Mouse (Mus musculus): ENCODE results near the gene Slc26a9. TPM values are rescaled to one million over a fixed set of nuclear protein-coding genes. Genes with fewer than 3 reads are reported as not detected.

Gene Slc26a9
- polyA plus RNA-seq, 1 experiment from 2014 or later, result not detected

DNA sequence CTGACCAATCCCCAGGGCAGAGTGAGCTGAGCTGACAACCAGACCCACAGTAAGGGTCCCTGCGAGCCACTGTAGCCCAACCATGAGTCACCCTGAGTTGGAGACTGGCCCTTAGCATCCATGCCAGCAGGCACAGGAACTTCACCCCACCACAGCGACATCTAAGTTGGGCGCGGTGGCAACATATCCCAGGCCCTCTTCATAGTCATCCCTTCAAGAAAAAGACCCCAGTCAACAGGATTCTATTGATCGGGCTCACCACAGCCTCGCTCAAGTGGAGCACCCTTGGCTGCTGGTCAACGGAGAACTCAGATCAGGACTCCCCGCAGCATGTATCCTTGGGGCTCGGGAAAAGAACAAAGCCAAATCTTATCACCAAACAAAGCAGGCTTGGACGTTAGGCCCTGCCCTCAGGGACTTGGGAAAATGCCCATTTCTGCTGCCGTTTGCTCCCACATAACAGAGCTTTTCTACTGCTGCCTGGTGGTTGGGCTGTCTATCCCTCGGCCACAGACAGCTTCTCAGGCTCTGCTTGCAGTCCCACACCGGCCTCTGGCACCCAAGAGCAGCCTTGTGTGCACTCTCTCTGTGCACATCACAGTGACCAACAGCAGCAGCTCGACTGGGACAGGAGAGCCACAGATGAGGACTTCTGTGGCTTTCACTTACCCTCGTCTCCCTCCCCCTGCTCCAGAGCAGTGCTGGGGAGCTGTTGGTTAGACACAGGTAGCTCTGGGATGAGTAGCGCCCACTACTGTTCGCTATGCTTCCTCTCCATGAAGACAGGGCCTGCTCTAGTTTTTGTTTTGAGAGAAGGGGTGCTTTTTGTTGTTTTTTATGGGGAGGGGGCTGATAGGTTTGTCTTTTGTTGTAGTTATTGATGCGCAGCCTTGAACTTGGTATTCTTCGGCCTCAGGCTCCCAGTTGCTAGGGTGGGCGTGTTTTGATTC is 29.2 kb upstream of the Slc26a9 start:
- 67% methylated on average over 20 of the region's 20 CpGs for WGBS
- Histone ChIP-seq H3K36me3 (no peaks in the 10 kb centered on the region), H3K9me3 (replicated peaks) (no peaks in the 10 kb centered on the region), H3K27me3 (ENCODE audit: low read depth, poor library complexity, severe bottlenecking) (no peaks in the 10 kb centered on the region), H3K4me3 (no peak overlapping the region), H3K27ac (replicated peaks) (no peak overlapping the region), H3K4me1 (peaks cover 8% of the 10 kb centered on the region)
- DNase-seq (ENCODE audit: low spot score), result no peak

- no peak overlapping the region for H3K4me3 ChIP-seq
- no peaks in the 10 kb centered on the region for H3K9me3 ChIP-seq (replicated peaks)
- peaks cover 21% of the 10 kb centered on the region for H3K4me1 ChIP-seq
- 55% methylated on average over 16 of the region's 16 CpGs for WGBS
- peak; percentile 24 for DNase-seq (ENCODE audit: low spot score)
- 0 out of 2 replicates have a peak, but pooled peaks cover 5% of the 10 kb centered on the region for H3K27me3 ChIP-seq (ENCODE audit: low read depth, poor library complexity, severe bottlenecking)
- H3K27ac ChIP-seq (replicated peaks), result peak overlapping the region; percentile 49; the same call in 1 of the 2 replicates
- no peaks in the 10 kb centered on the region for H3K36me3 ChIP-seq
Measured at GRCm38 (mm10) chr1:131718952-131719694, 24.7 kb upstream of the Slc26a9 start.

DNA sequence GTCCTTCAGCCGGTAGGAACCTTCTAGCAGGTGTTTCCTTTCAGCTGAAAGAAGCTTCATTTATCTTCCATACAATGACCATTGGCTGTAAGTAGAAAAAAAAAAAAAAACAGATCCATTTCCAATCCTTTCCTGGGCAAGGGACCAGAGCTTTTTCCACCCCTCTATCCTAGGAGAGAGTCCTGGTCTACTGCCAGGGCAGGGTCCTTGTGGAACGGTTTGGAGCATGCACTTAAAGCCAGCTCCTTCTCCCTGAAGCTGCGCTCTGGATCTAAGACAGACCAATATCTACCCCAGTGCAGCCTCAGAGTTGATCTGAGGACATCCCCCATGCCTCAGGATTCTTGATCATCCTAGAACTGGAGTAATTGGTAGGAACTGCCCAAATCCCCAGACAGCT is 21.8 kb upstream of the Slc26a9 start:
- no peak for DNase-seq (ENCODE audit: low spot score)
- H3K27ac ChIP-seq (replicated peaks), result no peak overlapping the region; the same call in 1 of the 2 replicates

DNA sequence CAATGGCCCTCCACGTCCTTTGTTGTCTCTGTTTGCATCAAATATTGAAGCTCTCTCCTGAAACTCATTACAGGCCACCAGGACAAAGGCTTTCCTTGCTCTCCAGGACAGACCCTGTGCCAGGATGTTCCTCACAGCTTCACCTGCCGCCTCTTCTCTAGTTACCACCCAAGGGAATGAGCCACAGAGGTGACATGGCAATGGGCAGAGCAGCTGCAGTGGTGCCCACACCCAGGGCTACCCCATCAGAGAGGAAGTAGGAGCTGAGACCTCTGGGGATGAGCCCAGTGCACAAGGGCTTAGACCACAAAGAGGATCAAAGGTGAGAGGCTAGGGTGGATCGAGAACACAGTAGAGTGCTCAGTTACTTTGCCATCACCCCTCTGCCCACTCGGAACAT is 20.3 kb upstream of the Slc26a9 start:
- Histone ChIP-seq H3K4me1 (peaks cover 21% of the 10 kb centered on the region), H3K36me3 (no peaks in the 10 kb centered on the region), H3K27ac (replicated peaks) (peak overlapping the region; percentile 78), H3K27me3 (ENCODE audit: low read depth, poor library complexity, severe bottlenecking) (0 out of 2 replicates have a peak, but pooled peaks cover 5% of the 10 kb centered on the region), H3K9me3 (replicated peaks) (no peaks in the 10 kb centered on the region), H3K4me3 (no peak overlapping the region)
- 45% methylated on average over 4 of the region's 4 CpGs for WGBS
- DNase-seq (ENCODE audit: low spot score), result peak; percentile 33

More for the DNA sequence above, 21.8 kb upstream of the Slc26a9 start:
- H3K36me3 ChIP-seq, result no peaks in the 10 kb centered on the region
- H3K9me3 ChIP-seq (replicated peaks), result no peaks in the 10 kb centered on the region
- H3K27me3 ChIP-seq (ENCODE audit: low read depth, poor library complexity, severe bottlenecking), result 0 out of 2 replicates have a peak, but pooled peaks cover 5% of the 10 kb centered on the region
- WGBS, result 89% methylated on average over 3 of the region's 3 CpGs
- peaks cover 21% of the 10 kb centered on the region for H3K4me1 ChIP-seq
- no peak overlapping the region for H3K4me3 ChIP-seq

- 73% methylated on average over 6 of the region's 6 CpGs for WGBS
- H3K9me3 ChIP-seq (replicated peaks), result no peaks in the 10 kb centered on the region
- no peaks in the 10 kb centered on the region for H3K36me3 ChIP-seq
- peaks cover 13% of the 10 kb centered on the region for H3K4me1 ChIP-seq
- H3K27ac ChIP-seq (replicated peaks), result no peak overlapping the region
- DNase-seq (ENCODE audit: low spot score), result no peak
- no peak overlapping the region for H3K4me3 ChIP-seq
- H3K27me3 ChIP-seq (ENCODE audit: low read depth, poor library complexity, severe bottlenecking), result no peaks in the 10 kb centered on the region
Measured at GRCm38 (mm10) chr1:131726586-131726985, 17.2 kb upstream of the Slc26a9 start.

DNA sequence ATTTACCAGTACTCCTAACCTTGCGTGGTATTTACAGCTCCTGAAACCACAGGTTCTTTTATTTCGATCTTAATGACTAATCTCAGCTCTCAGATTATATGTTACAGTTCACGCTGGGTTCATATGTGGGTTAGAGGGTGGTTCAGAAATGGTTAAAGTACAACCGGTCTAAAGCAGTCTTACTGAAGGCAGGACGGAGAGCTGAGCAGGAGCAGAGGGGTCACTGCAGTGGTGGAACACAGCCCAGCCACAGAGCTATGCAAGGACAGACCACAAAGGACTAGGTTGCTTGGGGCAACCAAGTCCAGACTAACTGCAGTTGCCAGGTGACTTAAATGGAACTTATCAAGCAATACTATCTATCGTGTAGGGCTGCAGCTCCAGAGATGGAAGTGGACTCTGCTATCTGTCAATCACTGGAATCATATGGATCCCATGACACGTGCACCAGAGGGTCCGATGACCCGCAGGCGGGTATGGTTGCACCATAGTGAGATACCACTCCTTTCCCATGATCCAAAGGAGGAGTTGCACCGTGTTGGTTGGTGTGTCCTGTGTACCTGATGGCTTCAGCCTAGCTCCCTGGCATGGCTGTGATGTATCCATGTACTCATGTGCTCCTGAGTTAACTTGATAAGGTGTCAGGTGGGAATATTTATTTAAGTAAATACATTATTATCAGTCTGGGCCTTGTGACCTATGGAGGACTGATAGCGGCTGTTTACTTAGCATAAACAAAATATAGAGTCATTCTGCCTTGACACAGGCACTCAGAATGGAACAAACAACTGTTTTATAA is 13.0 kb upstream of the Slc26a9 start:
- Histone ChIP-seq H3K4me3 (no peak overlapping the region), H3K36me3 (no peaks in the 10 kb centered on the region), H3K27ac (replicated peaks) (no peak overlapping the region), H3K27me3 (ENCODE audit: low read depth, poor library complexity, severe bottlenecking) (no peaks in the 10 kb centered on the region), H3K4me1 (peaks cover 14% of the 10 kb centered on the region), H3K9me3 (replicated peaks) (no peaks in the 10 kb centered on the region)
- DNase-seq (ENCODE audit: low spot score), result no peak
- 88% methylated on average over 12 of the region's 12 CpGs for WGBS

DNA sequence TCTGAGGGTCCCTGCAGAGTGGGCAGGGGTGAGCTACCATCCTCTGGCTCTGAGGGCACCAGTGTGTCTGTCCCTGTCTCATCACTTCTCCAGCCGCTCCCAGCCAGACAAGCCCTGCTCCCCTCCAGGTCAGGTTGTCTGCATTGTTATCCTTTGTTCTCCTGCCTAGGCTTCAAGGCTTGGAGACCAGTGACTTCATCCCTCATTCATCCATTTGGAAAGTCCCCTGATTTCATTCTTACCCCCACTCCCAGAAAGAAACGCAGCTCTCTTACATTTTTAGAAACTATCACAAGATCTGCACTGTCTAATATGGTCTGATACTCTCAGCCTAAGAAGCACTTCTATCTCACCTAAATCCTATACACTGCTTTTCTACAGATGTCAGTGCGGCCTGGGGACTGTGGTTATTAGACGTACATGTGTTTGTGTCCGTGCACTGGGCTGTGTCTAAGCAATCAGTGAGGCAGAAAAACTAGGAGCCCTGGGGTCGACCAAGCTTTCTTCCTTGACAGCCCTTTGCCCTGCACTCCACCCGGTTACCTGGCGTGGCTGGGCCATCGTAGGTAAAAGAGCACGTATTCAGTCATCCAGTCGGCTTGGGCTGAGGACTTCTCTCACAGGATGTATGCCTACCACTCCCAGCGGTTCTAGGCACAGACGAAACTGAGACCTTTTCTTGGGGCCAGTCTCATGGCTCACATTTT is 10.2 kb upstream of the Slc26a9 start:
- WGBS, result 52% methylated on average over 13 of the region's 13 CpGs

DNA sequence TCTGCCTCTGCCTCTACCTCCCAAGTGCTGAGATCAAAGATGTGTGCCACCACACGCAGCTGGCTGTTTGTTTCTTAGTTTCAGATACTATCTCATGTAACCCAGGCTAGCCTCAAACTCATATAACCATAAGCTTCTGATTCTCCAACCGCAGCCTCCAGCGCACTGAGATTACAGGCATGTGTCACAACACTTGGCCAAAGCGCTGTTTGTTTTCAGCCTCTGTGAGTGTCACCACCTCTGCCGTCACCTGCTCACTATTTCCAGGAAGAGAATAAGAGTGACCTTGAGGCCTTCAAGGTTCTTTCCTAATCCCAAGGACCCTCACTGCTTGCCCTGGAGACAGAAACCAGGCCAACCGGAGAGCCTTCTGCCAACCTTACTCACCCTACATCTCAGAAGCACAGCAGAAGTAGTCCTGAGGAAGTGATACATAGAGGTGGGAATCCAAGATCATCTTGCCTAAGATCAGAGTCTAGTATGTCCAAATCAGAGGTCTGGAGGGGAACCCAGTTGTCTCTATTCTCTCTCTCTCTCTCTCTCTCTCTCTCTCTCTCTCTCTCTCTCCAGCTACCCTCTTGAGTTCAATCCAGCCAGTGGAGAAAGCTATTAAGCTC is 9.1 kb upstream of the Slc26a9 start:
- no peak overlapping the region for H3K27ac ChIP-seq (replicated peaks)
- H3K36me3 ChIP-seq, result no peaks in the 10 kb centered on the region
- H3K4me1 ChIP-seq, result peaks cover 14% of the 10 kb centered on the region
- DNase-seq (ENCODE audit: low spot score), result no peak
- H3K9me3 ChIP-seq (replicated peaks), result no peaks in the 10 kb centered on the region
- no peaks in the 10 kb centered on the region for H3K27me3 ChIP-seq (ENCODE audit: low read depth, poor library complexity, severe bottlenecking)
- H3K4me3 ChIP-seq, result no peak overlapping the region
- WGBS, result 95% methylated on average over 6 of the region's 6 CpGs

More for the DNA sequence above, 10.2 kb upstream of the Slc26a9 start:
- DNase-seq (ENCODE audit: low spot score), result no peak
- Histone ChIP-seq H3K36me3 (no peaks in the 10 kb centered on the region), H3K4me3 (no peak overlapping the region), H3K9me3 (replicated peaks) (no peaks in the 10 kb centered on the region), H3K27ac (replicated peaks) (peak overlapping the region; percentile 58), H3K27me3 (ENCODE audit: low read depth, poor library complexity, severe bottlenecking) (no peaks in the 10 kb centered on the region), H3K4me1 (peaks cover 14% of the 10 kb centered on the region)

- H3K9me3 ChIP-seq (replicated peaks), result no peaks in the 10 kb centered on the region
- no peaks in the 10 kb centered on the region for H3K36me3 ChIP-seq
- H3K27ac ChIP-seq (replicated peaks), result no peak overlapping the region
- WGBS, result 94% methylated on average over 9 of the region's 9 CpGs
- H3K4me3 ChIP-seq, result no peak overlapping the region
- no peak for DNase-seq (ENCODE audit: low spot score)
- H3K27me3 ChIP-seq (ENCODE audit: low read depth, poor library complexity, severe bottlenecking), result no peaks in the 10 kb centered on the region
- H3K4me1 ChIP-seq, result peaks cover 14% of the 10 kb centered on the region
Measured at GRCm38 (mm10) chr1:131736494-131736893, 7.3 kb upstream of the Slc26a9 start.

DNA sequence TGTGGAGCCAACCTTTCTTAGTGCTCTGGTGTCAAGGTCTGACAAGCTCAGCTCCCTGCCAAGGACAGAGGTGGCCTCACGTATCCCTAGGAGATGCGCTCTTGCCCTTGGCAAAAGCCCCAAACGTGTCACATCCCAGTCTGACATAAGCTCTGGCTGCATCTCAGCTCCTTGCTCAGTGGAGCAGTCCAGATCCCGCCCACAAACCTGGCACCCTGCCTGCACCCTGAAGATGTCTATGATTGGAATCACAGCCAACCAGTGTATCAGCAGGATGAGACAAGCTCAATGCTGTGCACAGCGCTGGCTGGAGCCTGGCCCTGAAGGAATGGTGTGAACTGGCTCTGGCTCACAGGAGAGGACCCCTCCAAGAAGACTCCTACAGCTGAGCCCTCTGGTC is 6.6 kb upstream of the Slc26a9 start:
- Histone ChIP-seq H3K4me1 (peaks cover 14% of the 10 kb centered on the region), H3K27me3 (ENCODE audit: low read depth, poor library complexity, severe bottlenecking) (no peaks in the 10 kb centered on the region), H3K36me3 (no peaks in the 10 kb centered on the region), H3K27ac (replicated peaks) (no peak overlapping the region), H3K4me3 (no peak overlapping the region), H3K9me3 (replicated peaks) (no peaks in the 10 kb centered on the region)
- no peak for DNase-seq (ENCODE audit: low spot score)
- WGBS, result 82% methylated on average over 5 of the region's 5 CpGs

GRCm38 (mm10) chr1:131738760-131739159 is 5.1 kb upstream of the Slc26a9 start:
- no peak for DNase-seq (ENCODE audit: low spot score)
- WGBS, result 81% methylated on average over 1 of the region's 1 CpGs
- Histone ChIP-seq H3K27ac (replicated peaks) (no peak overlapping the region), H3K4me1 (peaks cover 8% of the 10 kb centered on the region), H3K4me3 (no peak overlapping the region), H3K36me3 (no peaks in the 10 kb centered on the region), H3K27me3 (ENCODE audit: low read depth, poor library complexity, severe bottlenecking) (no peaks in the 10 kb centered on the region), H3K9me3 (replicated peaks) (no peaks in the 10 kb centered on the region)
